Mouse (Mus musculus): ENCODE data around the gene Hsd17b13.

- TF ChIP-seq CTCF (IDR thresholded peaks at IDR 0.05; ENCODE audit: control insufficient read depth, insufficient read depth, insufficient replicate concordance, low read depth, low read length) (no peak), POLR2A (IDR thresholded peaks at IDR 0.05; ENCODE audit: control insufficient read depth, low read depth, low read length) (no peak)
Observed at GRCm38 (mm10) chr5:103971051-103971450, 6.2 kb downstream of the Hsd17b13 start.

Data from testis, adult 2 months (tissue).